Mouse (Mus musculus): ENCODE data around the gene St3gal3.

Gene St3gal3

GRCm38 (mm10) chr4:118141511-118141910, 6.8 kb upstream of the St3gal3 start:
- no peak for DNase-seq (ENCODE audit: low spot score)

GRCm38 (mm10) chr4:118138891-118139290, 4.2 kb upstream of the St3gal3 start:
- DNase-seq (ENCODE audit: low spot score): no peak

GRCm38 (mm10) chr4:118137857-118138256, 3.1 kb upstream of the St3gal3 start:
- no peak for DNase-seq (ENCODE audit: low spot score)

- DNase-seq (ENCODE audit: low spot score): no peak
Measured at GRCm38 (mm10) chr4:118137311-118137710, 2.6 kb upstream of the St3gal3 start.

- no peak for DNase-seq (ENCODE audit: low spot score)
Measured at GRCm38 (mm10) chr4:118135414-118135813, 700 bp upstream of the St3gal3 start.

GRCm38 (mm10) chr4:118131329-118131728, 3.4 kb downstream of the St3gal3 start:
- DNase-seq (ENCODE audit: low spot score): no peak

GRCm38 (mm10) chr4:118123030-118123704, 11.5 kb downstream of the St3gal3 start:
- DNase-seq (ENCODE audit: low spot score): no peak

GRCm38 (mm10) chr4:118122078-118122477, 12.6 kb downstream of the St3gal3 start:
- DNase-seq (ENCODE audit: low spot score): no peak

GRCm38 (mm10) chr4:118117565-118117964, 17.1 kb downstream of the St3gal3 start:
- DNase-seq (ENCODE audit: low spot score): no peak

GRCm38 (mm10) chr4:118116098-118116497, 18.6 kb downstream of the St3gal3 start:
- DNase-seq (ENCODE audit: low spot score): no peak

- no peak for DNase-seq (ENCODE audit: low spot score)
Measured at GRCm38 (mm10) chr4:118115132-118115531, 19.6 kb downstream of the St3gal3 start.

GRCm38 (mm10) chr4:118112601-118113000, 22.1 kb downstream of the St3gal3 start:
- no peak for DNase-seq (ENCODE audit: low spot score)

GRCm38 (mm10) chr4:118109649-118110048, 25.1 kb downstream of the St3gal3 start:
- no peak for DNase-seq (ENCODE audit: low spot score)

GRCm38 (mm10) chr4:118108779-118109178, 25.9 kb downstream of the St3gal3 start:
- DNase-seq (ENCODE audit: low spot score): no peak

- no peak for DNase-seq (ENCODE audit: low spot score)
Measured at GRCm38 (mm10) chr4:118105256-118106053, 29.3 kb downstream of the St3gal3 start.

GRCm38 (mm10) chr4:118103280-118103830, 31.4 kb downstream of the St3gal3 start:
- no peak for DNase-seq (ENCODE audit: low spot score)

GRCm38 (mm10) chr4:118101497-118101896, 33.2 kb downstream of the St3gal3 start:
- DNase-seq (ENCODE audit: low spot score): no peak

- DNase-seq (ENCODE audit: low spot score): no peak
Measured at GRCm38 (mm10) chr4:118099637-118100364, 34.9 kb downstream of the St3gal3 start.

- DNase-seq (ENCODE audit: low spot score): no peak
Measured at GRCm38 (mm10) chr4:118098571-118098970, 36.1 kb downstream of the St3gal3 start.

GRCm38 (mm10) chr4:118096069-118096468, 38.6 kb downstream of the St3gal3 start:
- DNase-seq (ENCODE audit: low spot score): no peak

GRCm38 (mm10) chr4:118092784-118093457, 41.8 kb downstream of the St3gal3 start:
- DNase-seq (ENCODE audit: low spot score): no peak

- DNase-seq (ENCODE audit: low spot score): no peak
Measured at GRCm38 (mm10) chr4:118090449-118090848, 44.3 kb downstream of the St3gal3 start.

Data from embryo, embryonic 10.5 days (tissue).